Mouse (Mus musculus) layer of hippocampus, adult 18-20 months (tissue): Measurements from ENCODE around the gene Fastkd1. TPM values are rescaled to one million over a fixed set of nuclear protein-coding genes. Genes with fewer than 3 reads are reported as not detected.
A peak's percentile ranks its signal among the peaks of the same experiment; 100 is the strongest.
"Not testable (repeated sequence)": the region's sequence is repeated elsewhere in the genome, so short reads cannot be mapped to it uniquely, and the experiment has no call there.

ENCODE experiments used
- DNase-seq, 2 experiments: peaks; one replicate each; pipeline ENCODE4 v3.0.0; 2022; ENCODE audit warnings: low spot score in 2 of 2
- long read RNA-seq: library from polyadenylated mRNA; stranded (forward); transcript quantifications from one replicate; pipeline ENCODE4 v2.0.0, GENCODE M21; 2021
- total RNA-seq, 2 experiments: library from RNA; stranded (reverse); gene quantifications; 2 replicates each; pipeline ENCODE4 v1.2.3; 2021

Gene Fastkd1
- total RNA-seq: 10 to 100 TPM; 16.9 to 17.3 TPM
- long read RNA-seq, partial matches to known transcripts: 0 of 3 reads
- long read RNA-seq, other reads (novel, unspliced or antisense): 0 of 3 reads

DNA sequence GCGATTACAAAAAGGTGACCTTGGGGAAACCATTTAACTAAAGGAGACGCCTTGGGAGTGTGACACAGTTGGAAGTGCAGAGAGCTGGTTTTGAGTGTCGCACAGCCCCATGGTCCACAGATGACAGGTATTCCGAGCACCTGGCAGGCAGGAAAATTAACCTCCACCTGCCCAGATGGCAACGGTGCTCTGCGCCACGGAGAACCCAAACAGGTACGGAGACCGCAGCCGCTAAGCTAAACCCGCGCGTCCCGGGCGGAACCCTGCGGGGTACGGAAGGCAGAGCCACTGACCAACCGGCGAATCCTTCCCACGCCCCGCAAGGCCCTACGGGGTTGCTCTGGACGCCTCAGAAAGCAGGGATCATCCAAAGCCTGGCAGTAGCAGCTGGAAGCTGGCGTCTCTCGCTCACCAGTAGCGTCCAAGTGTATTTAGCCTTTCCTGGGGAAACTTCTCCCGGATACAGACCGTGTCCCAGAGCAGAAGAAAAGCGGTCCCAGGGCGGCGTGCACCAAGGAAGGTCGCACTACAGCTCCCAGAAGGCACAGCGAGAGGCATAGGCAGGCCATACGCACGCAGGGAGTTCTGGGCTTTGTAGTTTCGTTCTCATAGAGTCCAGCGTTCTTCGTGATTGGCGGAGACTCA lies at the start of gene Fastkd1:
TSS of gene Fastkd1 (minus strand) at position 536 of the 645 bp plus-strand sequence.
- DNase-seq: peak; percentile 86 to 95

DNA sequence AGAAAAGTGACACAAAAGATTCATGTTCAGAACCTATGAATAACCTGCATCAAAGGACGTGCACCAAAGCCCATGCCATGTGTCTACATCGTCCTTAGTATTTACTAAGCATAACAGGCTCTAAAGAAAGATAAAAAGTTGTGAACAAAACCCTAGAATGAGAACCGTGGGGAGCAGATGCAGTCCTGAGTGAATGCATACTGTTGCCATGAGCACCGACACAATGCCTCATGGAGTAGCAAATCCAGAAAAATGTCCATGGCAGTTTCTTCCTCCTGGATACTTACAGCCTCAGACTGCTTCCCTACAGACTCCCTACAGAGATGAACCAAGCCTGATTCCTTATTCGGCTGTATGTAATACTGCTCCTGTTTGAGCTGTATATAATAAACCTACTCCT lies 47.7 kb upstream of the Fastkd1 start:
- DNase-seq: no peak

GRCm38 (mm10) chr2:69745091-69745490 lies 31.8 kb upstream of the Fastkd1 start:
- no peak for DNase-seq

GRCm38 (mm10) chr2:69723519-69723825 lies 10.2 kb upstream of the Fastkd1 start:
- no peak for DNase-seq

- peak; percentile 89 to 96 for DNase-seq
Observed at GRCm38 (mm10) chr2:69722650-69723518, 9.6 kb upstream of the Fastkd1 start.

GRCm38 (mm10) chr2:69722273-69722649 lies 8.9 kb upstream of the Fastkd1 start, which contains the start of gene Ppig:
Gene Ppig, plus strand, starts transcription at chr2:69722545.
- DNase-seq: no peak

DNA sequence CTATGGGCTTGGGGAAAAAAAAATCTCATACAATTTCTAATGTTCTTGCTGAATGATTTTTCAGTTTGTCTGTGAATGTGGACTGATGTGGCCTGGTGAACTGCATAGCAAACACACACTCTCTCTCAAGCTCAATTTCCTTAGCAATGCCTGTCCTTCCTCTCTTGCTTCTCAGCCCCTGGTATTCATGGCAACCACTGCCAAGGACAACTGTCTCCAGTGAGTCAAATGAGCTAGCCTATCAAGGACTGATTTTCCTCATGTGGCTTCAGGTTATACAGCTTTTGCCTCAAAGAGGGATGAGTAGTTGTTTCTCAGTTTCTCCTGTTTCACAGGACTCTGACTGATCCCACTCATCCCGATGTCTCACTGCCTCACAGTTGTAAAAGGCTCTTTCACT lies 5.8 kb upstream of the Fastkd1 start:
- DNase-seq: no peak

GRCm38 (mm10) chr2:69716483-69716882 lies 3.2 kb upstream of the Fastkd1 start:
- DNase-seq: no peak

- no peak for DNase-seq
Observed at GRCm38 (mm10) chr2:69714126-69714525, 810 bp upstream of the Fastkd1 start.

- no peak for DNase-seq
Observed at GRCm38 (mm10) chr2:69713626-69714014, 304 bp upstream of the Fastkd1 start.

GRCm38 (mm10) chr2:69712171-69712570 lies 1.1 kb downstream of the Fastkd1 start:
- peak in 1 of 2 experiments; percentile 52 for DNase-seq

DNA sequence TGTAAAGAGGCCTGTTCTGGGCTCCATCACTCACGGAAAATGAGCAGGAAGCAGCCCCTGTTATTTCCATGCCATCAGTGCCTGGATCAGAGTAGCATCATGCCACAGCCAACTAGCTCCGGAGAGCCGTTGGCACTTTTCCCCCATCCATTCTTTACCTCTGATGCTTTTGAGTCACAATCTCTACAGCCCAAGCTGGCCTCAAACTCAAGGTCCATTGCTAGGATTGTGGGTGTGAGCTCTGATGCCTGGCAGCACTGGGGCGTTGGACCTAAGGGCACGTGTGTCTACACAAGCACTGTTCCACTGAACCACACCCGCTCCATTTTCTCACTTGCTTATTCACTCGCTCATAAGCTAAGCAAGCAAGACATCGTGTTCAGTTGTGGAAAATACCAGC lies 12.9 kb downstream of the Fastkd1 start:
- DNase-seq: no peak

DNA sequence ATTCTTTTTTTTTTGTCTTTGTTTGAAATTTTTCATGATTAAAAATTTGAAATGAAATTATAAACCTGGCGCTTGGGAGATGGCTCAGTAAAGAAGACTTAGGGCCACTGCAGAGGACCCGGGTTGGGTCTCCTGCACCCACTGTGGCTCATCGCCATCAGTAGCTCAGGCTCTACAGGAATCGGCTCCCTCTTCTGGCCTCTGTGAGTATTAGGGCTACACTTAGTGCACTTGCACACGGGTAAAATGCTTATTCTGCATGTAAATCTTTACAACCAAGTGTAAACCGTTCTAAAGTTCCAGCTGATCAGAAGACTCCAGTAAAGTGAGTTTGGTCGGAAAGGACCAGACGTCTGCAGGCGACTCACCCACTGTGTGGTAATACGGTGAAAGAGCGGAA lies 19.8 kb downstream of the Fastkd1 start:
- DNase-seq: no peak

GRCm38 (mm10) chr2:69690843-69691242 lies 22.5 kb downstream of the Fastkd1 start:
- no peak for DNase-seq

DNA sequence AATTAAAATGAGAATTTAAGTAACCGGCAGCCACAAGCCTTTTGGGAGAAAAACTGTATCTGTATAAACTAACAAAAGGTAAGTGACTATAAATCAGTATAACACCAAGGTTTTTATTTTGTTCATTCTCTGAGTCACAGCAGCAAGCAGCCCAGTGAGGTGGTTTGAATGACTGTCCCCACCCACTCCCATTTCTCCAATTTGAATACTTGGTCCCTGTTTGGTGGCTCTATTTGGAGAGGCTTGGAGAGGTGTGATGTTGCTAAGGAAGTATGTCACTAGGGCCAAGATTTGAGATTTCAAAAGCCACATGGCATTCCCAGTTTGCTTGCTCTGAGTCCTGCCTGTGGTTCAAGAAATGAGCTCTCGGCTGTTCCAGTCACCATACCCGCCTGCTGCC lies 23.1 kb downstream of the Fastkd1 start:
- DNase-seq: no peak

DNA sequence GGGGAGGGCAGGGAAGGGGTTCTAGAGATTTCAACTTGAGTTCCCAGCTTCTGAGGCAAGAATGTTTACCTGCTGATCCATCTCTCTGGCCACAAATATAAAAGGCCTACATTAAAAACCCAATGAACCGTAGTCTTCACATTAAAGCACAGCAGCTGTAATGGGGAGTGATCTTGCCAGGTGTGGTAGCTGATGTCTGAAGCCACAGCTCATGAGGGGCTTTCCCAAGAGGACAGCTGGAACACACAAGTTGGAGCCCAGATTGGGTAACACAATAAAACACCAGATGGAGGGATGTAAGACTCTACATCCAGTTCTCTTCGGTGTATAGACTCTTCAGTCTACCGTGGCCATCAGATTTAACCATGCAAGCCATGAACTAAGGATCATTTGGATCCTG lies 28.8 kb downstream of the Fastkd1 start:
- no peak for DNase-seq

- DNase-seq: peak in 1 of 2 experiments; percentile 42
Observed at GRCm38 (mm10) chr2:69683036-69683805, 30.1 kb downstream of the Fastkd1 start.

GRCm38 (mm10) chr2:69681931-69682330 lies 31.4 kb downstream of the Fastkd1 start:
- DNase-seq: no peak

- DNase-seq: no peak
Observed at GRCm38 (mm10) chr2:69679990-69680389, 33.3 kb downstream of the Fastkd1 start.

DNA sequence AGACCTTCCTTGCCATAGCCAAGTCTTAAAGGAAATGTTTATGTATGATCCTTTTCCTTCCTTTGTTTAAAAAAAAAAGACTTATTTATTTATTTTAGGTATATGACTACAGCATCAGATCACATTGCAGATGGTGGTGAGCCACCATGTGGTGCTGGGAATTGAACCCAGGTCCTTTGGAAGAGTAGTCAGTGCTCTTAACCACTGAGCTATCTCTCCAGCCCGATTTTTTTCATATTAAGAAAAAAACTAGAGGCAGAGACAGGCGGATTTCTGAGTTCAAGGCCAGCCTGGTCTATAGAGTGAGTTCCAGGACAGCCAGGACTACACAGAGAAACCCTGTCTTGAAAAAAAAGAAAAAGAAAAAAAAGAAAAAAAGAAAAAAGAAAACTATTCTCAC lies 36.1 kb downstream of the Fastkd1 start:
- DNase-seq: not testable (repeated sequence)

GRCm38 (mm10) chr2:69676713-69677112 lies 36.6 kb downstream of the Fastkd1 start:
- no peak for DNase-seq

GRCm38 (mm10) chr2:69675266-69675665 lies 38.0 kb downstream of the Fastkd1 start:
- no peak for DNase-seq
